Mouse (Mus musculus) right cerebral cortex, postnatal 14 days (tissue): ENCODE data around the gene Arhgap42.
A peak's percentile ranks its signal among the peaks of the same experiment; 100 is the strongest.

Source experiments
- DNase-seq: peaks from one replicate; pipeline ENCODE4 v3.0.0; 2022

The Arhgap42 gene

GRCm38 (mm10) chr9:9128996-9129694, 109.8 kb downstream of the Arhgap42 start:
- no peak for DNase-seq

GRCm38 (mm10) chr9:9127041-9127755, 111.7 kb downstream of the Arhgap42 start:
- no peak for DNase-seq

DNA sequence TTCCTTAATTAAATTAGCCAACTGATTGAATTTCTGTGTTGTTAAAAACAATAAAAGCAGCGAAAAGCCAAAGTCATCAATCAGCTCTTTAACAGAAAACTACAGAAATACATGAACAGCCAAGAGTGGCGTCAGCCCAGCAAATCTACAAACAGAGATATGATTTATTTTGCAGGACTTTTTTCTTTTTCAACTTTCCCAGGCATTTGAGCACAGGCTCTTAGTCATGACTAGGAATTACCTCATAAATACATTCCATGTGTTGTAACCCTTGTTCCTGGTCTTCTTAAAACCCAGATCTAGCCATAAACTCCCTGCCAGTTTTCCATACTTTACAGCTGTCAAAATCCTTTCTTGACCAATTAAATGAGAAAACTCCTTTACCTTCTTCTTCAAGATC, 114.7 kb downstream of the Arhgap42 start:
- no peak for DNase-seq

GRCm38 (mm10) chr9:9114266-9114665, 124.6 kb downstream of the Arhgap42 start:
- no peak for DNase-seq

GRCm38 (mm10) chr9:9113847-9114246, 125.1 kb downstream of the Arhgap42 start:
- DNase-seq: no peak

DNA sequence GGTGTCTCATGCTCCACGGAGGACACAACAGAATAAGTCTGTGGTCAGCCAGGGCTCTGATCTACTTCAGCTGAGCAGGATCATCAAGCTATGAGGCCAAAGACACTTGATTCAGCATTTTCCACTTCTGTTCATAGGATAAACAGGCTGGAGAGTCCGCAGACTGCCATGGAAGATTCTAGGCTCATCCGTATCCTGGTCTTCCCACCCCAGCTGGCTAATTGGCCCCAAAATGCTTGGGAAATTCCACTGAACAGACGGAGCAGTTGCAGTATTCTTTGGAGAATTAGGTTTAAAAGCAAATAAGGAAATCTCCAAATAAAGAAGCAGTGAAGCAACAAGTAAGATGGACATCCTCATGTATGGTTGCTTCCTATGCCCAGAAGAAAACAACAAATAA, 126.0 kb downstream of the Arhgap42 start:
- no peak for DNase-seq

DNA sequence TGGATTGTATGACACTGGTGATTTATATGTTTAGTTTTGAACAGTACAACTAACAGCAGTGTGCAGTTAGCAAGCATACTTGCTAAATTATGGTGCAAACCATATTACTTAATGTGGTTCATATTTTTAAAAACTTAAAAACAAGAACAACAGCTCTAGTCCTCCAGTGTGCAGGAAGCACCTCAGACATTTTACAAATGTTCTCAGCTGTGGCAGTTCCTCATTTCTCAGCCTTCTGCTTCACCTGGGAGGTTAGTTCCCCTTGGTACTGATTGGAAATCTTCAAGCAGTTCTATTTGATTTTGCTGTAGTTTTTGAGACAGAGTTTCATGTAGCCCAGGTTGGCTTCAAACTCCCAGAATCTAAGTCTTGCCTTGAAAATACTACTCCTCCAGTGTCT, 131.2 kb downstream of the Arhgap42 start:
- DNase-seq: no peak

GRCm38 (mm10) chr9:9104761-9105160, 134.1 kb downstream of the Arhgap42 start:
- no peak for DNase-seq

DNA sequence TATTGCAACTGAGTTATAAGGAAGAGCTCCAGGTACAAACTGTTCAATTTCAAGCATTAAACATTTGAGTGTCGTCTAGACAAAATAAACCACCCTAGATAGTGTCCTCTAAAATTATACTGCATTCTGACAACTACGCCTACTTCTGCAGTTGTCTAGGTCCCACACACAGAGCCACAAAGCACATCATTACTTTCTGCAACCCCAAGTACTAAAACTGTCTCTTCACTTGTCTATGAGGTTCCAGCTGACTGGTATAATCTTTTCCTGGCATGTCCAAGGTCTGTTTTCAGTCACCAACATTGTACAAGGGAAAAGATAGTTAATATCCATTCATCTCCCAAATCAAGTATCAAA, 136.8 kb downstream of the Arhgap42 start:
- DNase-seq: no peak

GRCm38 (mm10) chr9:9101482-9102157, 137.3 kb downstream of the Arhgap42 start:
- no peak for DNase-seq

DNA sequence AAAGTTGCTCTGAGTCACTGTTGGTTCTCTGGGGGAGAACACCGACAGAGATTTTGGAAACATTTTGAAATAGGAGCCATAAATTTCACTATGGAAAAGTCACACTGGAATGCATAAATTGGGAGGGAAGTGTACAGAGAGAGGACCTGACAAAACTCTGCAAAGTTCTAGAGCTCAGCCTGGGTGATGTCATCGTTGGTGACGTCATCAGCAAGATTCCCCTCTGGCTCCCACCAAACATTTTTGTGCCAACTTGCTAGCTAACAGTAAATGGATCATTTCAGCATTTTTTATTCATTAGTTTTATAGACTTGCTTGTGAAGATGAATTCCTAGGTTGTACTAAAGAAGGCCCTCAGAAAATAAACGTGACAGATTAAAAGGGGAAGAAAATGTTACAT, 137.8 kb downstream of the Arhgap42 start:
- no peak for DNase-seq

- DNase-seq: no peak
These were observed 141.1 kb downstream of the Arhgap42 start for GRCm38 (mm10) chr9:9097835-9098234.

DNA sequence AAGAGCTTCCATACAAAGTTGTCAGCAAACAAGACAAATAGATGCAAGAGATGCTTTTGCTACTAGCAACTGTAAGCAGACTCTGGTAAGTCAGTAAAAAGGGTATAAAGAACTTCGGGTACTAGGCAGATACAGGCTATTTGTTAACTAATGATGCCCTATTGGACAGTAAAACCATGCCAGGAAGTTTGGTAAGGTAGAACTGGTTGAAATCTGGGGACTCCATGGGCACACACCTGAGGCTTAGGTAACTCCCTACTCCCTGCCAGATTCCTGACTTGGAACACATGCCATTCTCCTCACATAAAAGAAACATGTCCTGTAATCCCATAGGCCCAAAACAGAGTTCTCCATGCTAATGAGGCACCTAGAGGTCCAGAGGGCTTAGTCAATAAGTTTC, 142.1 kb downstream of the Arhgap42 start:
- no peak for DNase-seq

- DNase-seq: no peak
These were observed 145.8 kb downstream of the Arhgap42 start for GRCm38 (mm10) chr9:9093096-9093495.

DNA sequence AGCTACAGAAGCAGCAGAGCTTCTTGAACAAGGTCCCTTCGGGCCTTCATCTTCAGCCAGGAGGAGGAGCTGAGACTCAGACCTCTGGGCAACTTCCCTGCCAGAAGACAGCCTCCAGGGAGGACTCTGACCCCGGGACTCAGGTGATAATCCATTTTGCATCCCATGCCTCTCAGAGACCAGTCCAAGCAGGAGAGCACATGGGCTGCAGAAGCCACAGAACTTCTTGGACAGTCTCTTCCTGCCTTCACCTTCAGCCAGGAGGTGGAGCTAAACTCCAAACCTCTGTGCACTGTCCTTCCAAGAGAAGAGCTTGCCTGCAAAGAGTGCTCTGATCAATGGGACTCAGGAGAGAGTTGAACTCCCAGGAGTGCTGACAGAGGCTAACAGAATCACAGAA, 155.5 kb downstream of the Arhgap42 start:
- DNase-seq: no peak

DNA sequence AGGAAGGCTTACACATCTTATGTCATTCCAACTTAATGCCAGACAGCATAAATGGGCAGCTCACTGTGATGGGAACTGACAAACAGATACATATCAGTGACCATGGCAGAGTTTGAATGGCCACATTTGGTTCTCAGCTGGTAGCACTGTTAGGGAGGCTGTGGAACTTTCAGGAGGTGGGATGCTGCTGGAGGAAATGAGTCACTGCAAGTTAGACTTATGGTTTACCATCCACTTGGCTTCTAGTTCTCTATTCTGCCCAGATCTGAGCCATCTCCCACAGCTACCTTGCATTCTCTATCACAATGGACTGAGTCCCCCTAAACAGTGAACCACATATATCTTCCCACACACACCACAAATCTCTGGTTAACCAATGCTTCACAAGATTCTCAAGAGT, 186.0 kb downstream of the Arhgap42 start:
- DNase-seq: no peak

DNA sequence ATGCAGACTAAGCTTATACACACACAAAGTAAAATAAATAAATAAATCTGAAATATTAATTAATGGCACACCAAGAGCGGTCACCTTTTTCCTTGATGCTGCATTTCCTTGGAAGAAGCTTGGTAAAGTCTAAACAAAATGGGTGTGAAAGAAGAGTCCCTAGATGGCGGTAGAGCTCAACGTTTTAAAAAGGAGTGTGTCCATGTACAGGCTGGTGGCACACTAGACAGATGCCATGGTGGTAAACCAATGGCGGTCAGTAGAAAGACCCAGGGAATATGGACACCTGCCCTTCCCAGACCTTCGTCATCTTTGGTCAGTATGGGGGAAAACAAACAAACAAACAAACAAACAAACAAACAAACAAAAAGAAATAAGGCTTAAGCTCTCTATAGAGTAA, 187.7 kb downstream of the Arhgap42 start:
- DNase-seq: peak; percentile 18

- DNase-seq: no peak
These were observed 189.7 kb downstream of the Arhgap42 start for GRCm38 (mm10) chr9:9049202-9049601.

DNA sequence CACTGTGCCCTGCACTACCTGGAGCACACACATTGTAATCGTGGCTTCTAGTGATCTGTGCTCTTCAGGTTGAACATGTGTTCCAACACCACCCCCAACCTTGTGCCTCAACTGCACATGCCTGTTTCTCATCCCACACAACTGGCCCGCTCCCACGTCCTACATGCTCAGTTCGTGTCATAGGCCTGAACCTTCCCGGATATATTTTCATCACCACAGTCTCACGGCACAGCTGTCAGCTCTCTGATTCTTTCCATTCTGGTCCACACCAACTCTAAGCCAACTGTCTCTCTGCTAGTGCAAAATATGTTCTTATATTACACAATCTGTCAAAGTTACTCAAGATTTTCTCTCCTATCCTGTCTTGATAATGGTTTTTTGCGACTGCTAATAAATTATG, 197.9 kb downstream of the Arhgap42 start:
- DNase-seq: no peak

- DNase-seq: no peak
These were observed 201.8 kb downstream of the Arhgap42 start for GRCm38 (mm10) chr9:9037017-9037671.

DNA sequence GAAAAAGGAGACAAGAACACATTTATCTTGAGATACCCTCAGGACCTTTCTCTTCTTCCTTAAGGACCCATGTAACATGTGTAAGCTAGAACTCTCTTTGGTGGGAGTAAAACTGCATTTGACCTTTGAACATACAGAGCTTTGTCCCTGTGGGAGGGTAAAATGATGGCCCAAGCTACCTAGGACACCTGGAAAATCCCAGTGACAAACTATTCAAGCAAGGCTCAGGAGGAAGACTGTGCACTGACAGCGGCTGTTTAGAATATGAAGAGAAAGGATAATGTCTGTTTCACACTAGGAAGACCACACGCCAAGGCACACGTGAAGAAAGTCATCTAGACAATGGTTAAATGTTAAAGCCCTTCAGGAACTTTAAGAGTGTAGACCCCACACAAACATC, 211.0 kb downstream of the Arhgap42 start:
- no peak for DNase-seq

DNA sequence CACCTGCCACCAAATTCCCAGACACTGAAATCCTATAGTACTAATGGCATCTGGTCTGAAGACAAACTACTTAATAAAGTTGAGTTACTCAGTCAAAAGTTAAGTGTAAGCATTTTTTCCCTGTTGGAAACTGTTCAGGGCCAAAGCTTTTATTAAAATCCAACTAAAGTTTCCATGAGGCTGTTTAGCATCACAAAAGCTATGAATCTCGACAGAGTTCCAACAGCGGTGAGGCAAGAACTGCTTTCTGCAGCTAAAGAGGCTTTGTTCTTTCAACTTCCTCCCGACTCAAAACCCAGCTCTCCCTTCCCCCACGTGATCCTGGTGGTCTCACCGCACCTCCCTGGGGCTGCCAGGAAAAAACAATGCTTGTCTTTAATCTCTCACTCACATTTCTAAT, 211.5 kb downstream of the Arhgap42 start:
- no peak for DNase-seq

DNA sequence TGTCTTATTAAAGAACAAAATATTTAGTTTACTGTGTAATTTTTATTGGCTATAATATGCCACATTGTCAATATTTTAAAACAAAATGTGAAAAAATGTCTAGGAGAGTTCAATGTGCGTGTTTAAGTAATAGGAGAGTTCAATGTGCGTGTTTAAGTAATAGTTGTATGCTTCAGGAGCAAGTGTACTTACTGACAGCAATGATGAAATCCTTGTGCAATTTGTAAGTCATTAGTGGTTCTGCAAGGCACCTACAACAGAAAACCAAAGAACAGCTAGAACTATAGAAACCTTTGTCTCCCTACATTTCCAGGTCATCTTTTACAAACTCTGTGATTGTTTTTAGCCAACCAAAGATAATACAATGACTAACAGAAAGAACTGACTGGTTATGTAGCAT, 223.8 kb downstream of the Arhgap42 start:
- DNase-seq: no peak

DNA sequence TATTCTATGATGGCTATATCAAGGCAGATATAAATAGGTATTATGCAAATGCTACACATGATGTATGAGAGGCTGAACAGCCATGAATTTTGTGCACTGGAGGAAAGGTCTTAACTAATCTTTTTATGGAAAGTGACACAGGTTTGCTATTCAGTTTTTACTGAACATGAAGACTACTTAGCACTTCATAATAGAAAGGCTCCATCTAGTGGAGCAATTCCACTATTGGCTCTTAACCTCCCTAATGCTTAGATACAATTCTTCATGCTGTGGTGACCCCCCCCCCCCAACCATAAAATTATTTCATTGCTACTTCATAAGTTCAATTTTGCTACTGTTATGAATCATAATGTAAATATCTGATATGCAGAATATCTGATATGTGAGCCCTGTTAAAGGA, 237.7 kb downstream of the Arhgap42 start:
- no peak for DNase-seq
